8 mouse cellular contexts compared by ENCODE assay signal in genomic region chr3:142474349-142474983, GRCm38 (mm10). TPM values are rescaled to one million over a fixed set of nuclear protein-coding genes. Genes with fewer than 3 reads are reported as not detected.
DNase-seq lines count a peak whose midpoint lies in the region; ATAC-seq and TF ChIP-seq lines count a peak whose summit lies in the region.

No protein-coding gene starts in this region.

- H3K4me1 ChIP-seq in CH12.LX (ENCODE audit: control insufficient read depth in 1 of 2, insufficient read depth in 2 of 2), result peaks cover 6 to 18% of the 10 kb centered on the region in 2 experiments; a peak in 3 of 4 replicates
- H3K4me1 ChIP-seq in embryonic facial prominence, embryonic 11.5 days (ENCODE audit: control insufficient read depth, insufficient read depth, low read length), result no peaks in the 10 kb centered on the region
- H3K4me1 ChIP-seq in intestine, embryonic 14.5 days (replicated peaks; ENCODE audit: control insufficient read depth, insufficient read depth, low read length), result no peaks in the 10 kb centered on the region

- no peak for TF ChIP-seq POLR2A in CH12.LX (IDR thresholded peaks at IDR 0.05; ENCODE audit: low read depth, low read length)

- peak overlapping the region; percentile 95 for H3K4me2 ChIP-seq in CH12.LX (ENCODE audit: insufficient read depth, low read depth, poor library complexity, severe bottlenecking)
- H3K4me2 ChIP-seq in embryonic facial prominence, embryonic 11.5 days (ENCODE audit: low read depth, low read length), result no peak overlapping the region
- H3K4me2 ChIP-seq in intestine, embryonic 14.5 days (ENCODE audit: low read length), result peak overlapping the region; percentile 27; the same call in 1 of the 2 replicates

- H3K9ac ChIP-seq in CH12.LX (ENCODE audit: insufficient read depth, low read depth), result peak overlapping the region; percentile 26
- no peak overlapping the region for H3K9ac ChIP-seq in embryonic facial prominence, embryonic 11.5 days (replicated peaks; ENCODE audit: low read length)
- H3K9ac ChIP-seq in intestine, embryonic 14.5 days (ENCODE audit: low read length), result no peak overlapping the region

- intact Hi-C loops in heart, postnatal 25 days (cut with DNase I), result loop anchor here (2.0 to 10.0 kb wide), 2 partner anchors 192 to 590 kb away; no protein-coding TSS in a partner anchor
- intact Hi-C loops in left cerebral cortex, postnatal 36 days (cut with DNase I), result loop anchor here (10.0 kb wide), 1 partner anchor 610 kb away; no protein-coding TSS in a partner anchor

- WGBS in embryonic facial prominence, embryonic 11.5 days, result 20% methylated on average over 11 of the region's 11 CpGs
- 21% methylated on average over 11 of the region's 11 CpGs for WGBS in intestine, embryonic 14.5 days

- H3K27me3 ChIP-seq in CH12.LX (replicated peaks), result peaks cover 2% of the 10 kb centered on the region
- no peaks in the 10 kb centered on the region for H3K27me3 ChIP-seq in embryonic facial prominence, embryonic 11.5 days (ENCODE audit: control insufficient read depth, insufficient read depth, low read length)
- no peaks in the 10 kb centered on the region for H3K27me3 ChIP-seq in intestine, embryonic 14.5 days (replicated peaks; ENCODE audit: control insufficient read depth, insufficient read depth, low read length)

- in situ Hi-C loops in CH12.LX (cut with MboI; ENCODE audit: low pct_ligation_motif_present, low pct_unique_long_range_greater_than_20kb, low sequenced_read_pairs), result loop anchor here (5.0 to 10.0 kb wide), 2 partner anchors 182 to 590 kb away; no protein-coding TSS in a partner anchor

- no peak overlapping the region for H3K27ac ChIP-seq in CH12.LX (ENCODE audit: insufficient read depth, low read depth)
- H3K27ac ChIP-seq in embryonic facial prominence, embryonic 11.5 days (replicated peaks; ENCODE audit: low read depth, low read length), result no peak overlapping the region
- H3K27ac ChIP-seq in intestine, embryonic 14.5 days (ENCODE audit: low read depth), result no peak overlapping the region

- H3K36me3 ChIP-seq in CH12.LX (replicated peaks in 1 of 2; ENCODE audit: control insufficient read depth in 1 of 2, insufficient read depth in 1 of 2, low read length in 1 of 2), result no peaks in the 10 kb centered on the region
- H3K36me3 ChIP-seq in embryonic facial prominence, embryonic 11.5 days (replicated peaks; ENCODE audit: control insufficient read depth, insufficient read depth, low read depth, low read length), result no peaks in the 10 kb centered on the region
- H3K36me3 ChIP-seq in intestine, embryonic 14.5 days (ENCODE audit: control insufficient read depth, insufficient read depth, low read length), result no peaks in the 10 kb centered on the region

- peak; percentile 87 for TF ChIP-seq RAD21 in CH12.LX (IDR thresholded peaks at IDR 0.05; ENCODE audit: low read depth, low read length)

- H3K79me2 ChIP-seq in CH12.LX (replicated peaks; ENCODE audit: control insufficient read depth, extremely low read depth, insufficient read depth, poor library complexity, severe bottlenecking), result no peaks in the 10 kb centered on the region

- TF ChIP-seq EP300 in CH12.LX (IDR thresholded peaks at IDR 0.05; ENCODE audit: low read length), result no peak

- ATAC-seq in embryonic facial prominence, embryonic 11.5 days (replicated peaks; ENCODE audit: insufficient number of reproducible peaks, low FRiP score, low TSS enrichment, low read depth), result peak; percentile 41; the same call in 1 of the 2 replicates
- ATAC-seq in intestine, embryonic 14.5 days (replicated peaks; ENCODE audit: low FRiP score, low TSS enrichment, low read depth), result peak; percentile 69; the same call in 1 of the 2 replicates
- peak; percentile 71 for ATAC-seq in megakaryocyte progenitor cell, adult 5-6 weeks (replicated peaks; ENCODE audit: poor library complexity)

- peak; percentile 28 to 56 for DNase-seq in heart, adult 18-20 months
- DNase-seq in heart, postnatal 25 days (ENCODE audit: low spot score), result no peak
- peak; percentile 79 for DNase-seq in CH12.LX (ENCODE audit: extremely low read depth)
- peak; percentile 78 for DNase-seq in embryonic facial prominence, embryonic 11.5 days (ENCODE audit: low spot score)
- DNase-seq in intestine, embryonic 14.5 days (ENCODE audit: low spot score), result no peak
- DNase-seq in left cerebral cortex, postnatal 36 days (ENCODE audit: low spot score in 2 of 2), result no peak
- no peak for DNase-seq in yolk sac, embryonic 10.5 days (ENCODE audit: low spot score)

- no peaks in the 10 kb centered on the region for H3K9me3 ChIP-seq in CH12.LX (replicated peaks; ENCODE audit: low read length)
- no peaks in the 10 kb centered on the region for H3K9me3 ChIP-seq in embryonic facial prominence, embryonic 11.5 days (replicated peaks; ENCODE audit: control insufficient read depth, low read length)
- no peaks in the 10 kb centered on the region for H3K9me3 ChIP-seq in intestine, embryonic 14.5 days (ENCODE audit: control insufficient read depth, low read length)

- peak overlapping the region in 2 of 3 experiments; percentile 21 to 38 for H3K4me3 ChIP-seq in CH12.LX (replicated peaks in 1 of 3; ENCODE audit: low read depth in 2 of 3, low read length in 2 of 3, poor library complexity in 1 of 3)
- no peak overlapping the region for H3K4me3 ChIP-seq in embryonic facial prominence, embryonic 11.5 days (ENCODE audit: low read depth, low read length)
- no peak overlapping the region for H3K4me3 ChIP-seq in intestine, embryonic 14.5 days (ENCODE audit: low read depth, low read length)

- peak; percentile 98 to 100 for TF ChIP-seq CTCF in CH12.LX (conservative IDR thresholded peaks at IDR 0.05 in 1 of 2, IDR thresholded peaks at IDR 0.05 in 1 of 2; ENCODE audit: low read depth in 2 of 2, low read length in 2 of 2)

- dilution Hi-C loops in CH12.LX (cut with MboI; ENCODE audit: extremely low pct_ligation_motif_present, extremely low pct_unique_long_range_greater_than_20kb, low sequenced_read_pairs), result no loop called here

TF ChIP-seq in CH12.LX, 34 proteins besides CTCF, POLR2A, EP300 and RAD21:
- peak; percentile 92 for TF ChIP-seq SMC3 (IDR thresholded peaks at IDR 0.05; ENCODE audit: low read depth, low read length)
- no peak for TF ChIP-seq JUN (IDR thresholded peaks at IDR 0.05; ENCODE audit: insufficient read depth, low read depth, low read length)
- peak; percentile 66 for TF ChIP-seq IRF4 (IDR thresholded peaks at IDR 0.05; ENCODE audit: low read depth, low read length)
- no peak for TF ChIP-seq BHLHE40 (IDR thresholded peaks at IDR 0.05; ENCODE audit: low read depth, low read length)
- TF ChIP-seq ZC3H11A (IDR thresholded peaks at IDR 0.05; ENCODE audit: low read depth, low read length), result 0 out of 2 replicates have a peak, but pooled peaks have one; percentile 17
- peak; percentile 46; the same call in 1 of the 2 replicates for TF ChIP-seq SIN3A (IDR thresholded peaks at IDR 0.05; ENCODE audit: low read length)
- TF ChIP-seq ELF1 (IDR thresholded peaks at IDR 0.05; ENCODE audit: low read depth, low read length), result peak; percentile 69
- peak; percentile 43; the same call in 1 of the 2 replicates for TF ChIP-seq NELFE (IDR thresholded peaks at IDR 0.05; ENCODE audit: low read depth, low read length)
- TF ChIP-seq ZNF384 (IDR thresholded peaks at IDR 0.05; ENCODE audit: low read depth, low read length), result peak; percentile 66; the same call in 1 of the 2 replicates
- 0 out of 2 replicates have a peak, but pooled peaks have one; percentile 3 for TF ChIP-seq USF2 (conservative IDR thresholded peaks at IDR 0.05; ENCODE audit: low read depth, low read length)

RNA-seq across cellular contexts. Expression of gene Gbp5, which starts 19.3 kb away (rescaled TPM):
- 10 to 100 TPM in 1 of 2 experiments, 1 to 10 TPM in 1; 7.0 to 15.6 TPM for total RNA-seq in heart, adult 18-20 months (2021)
- 1 to 10 TPM; 7.3 to 8.7 TPM for total RNA-seq in heart, postnatal 25 days (2021)
- total RNA-seq in CH12.LX (2012; rRNA removed), result 8.3 and 16.1 TPM in 2 replicates
- 1.3 and 1.8 TPM in 2 replicates for total RNA-seq in CH12.LX (2014; rRNA removed)
- 4.7 and 4.8 TPM in 2 replicates for polyA plus RNA-seq in CH12.LX (2012; ENCODE audit: insufficient read length, low read depth)
- 0.20 TPM in 1 of 2 replicates, not detected in the other for polyA plus RNA-seq in embryonic facial prominence, embryonic 11.5 days (2014; fragmentation: Nextera tagmentation; extraction: Ambion mirVana)
- polyA plus RNA-seq in intestine, embryonic 14.5 days (2014; fragmentation: Nextera tagmentation; extraction: Ambion mirVana), result 0.09 and 0.27 TPM in 2 replicates
- 4.4 and 5.1 TPM in 2 replicates for total RNA-seq in megakaryocyte progenitor cell, adult 5-6 weeks (2015)
- total RNA-seq in megakaryocyte progenitor cell, adult 5-6 weeks (2017), result 6.8 and 10.5 TPM in 2 replicates
- total RNA-seq in left cerebral cortex, postnatal 36 days (2021), result 1 to 10 TPM; 1.8 to 2.3 TPM

RNA-seq across cellular contexts. Expression of gene Gbp7, which starts 55.7 kb away (rescaled TPM):
- total RNA-seq in heart, adult 18-20 months (2021), result 10 to 100 TPM in 1 of 2 experiments, 1 to 10 TPM in 1; 8.5 to 31.7 TPM
- total RNA-seq in heart, postnatal 25 days (2021), result 10 to 100 TPM in 1 of 2 experiments, 1 to 10 TPM in 1; 9.5 to 12.1 TPM
- 5.7 and 8.1 TPM in 2 replicates for total RNA-seq in CH12.LX (2012; rRNA removed)
- 2.7 and 2.8 TPM in 2 replicates for total RNA-seq in CH12.LX (2014; rRNA removed)
- polyA plus RNA-seq in CH12.LX (2012; ENCODE audit: insufficient read length, low read depth), result 2.5 and 2.7 TPM in 2 replicates
- polyA plus RNA-seq in embryonic facial prominence, embryonic 11.5 days (2014; fragmentation: Nextera tagmentation; extraction: Ambion mirVana), result 1.4 and 2.1 TPM in 2 replicates
- 5.7 and 7.7 TPM in 2 replicates for polyA plus RNA-seq in intestine, embryonic 14.5 days (2014; fragmentation: Nextera tagmentation; extraction: Ambion mirVana)
- 25.5 and 25.6 TPM in 2 replicates for total RNA-seq in megakaryocyte progenitor cell, adult 5-6 weeks (2015)
- 22.4 and 27.9 TPM in 2 replicates for total RNA-seq in megakaryocyte progenitor cell, adult 5-6 weeks (2017)
- total RNA-seq in left cerebral cortex, postnatal 36 days (2021), result 1 to 10 TPM; 2.5 to 2.7 TPM

Comparison
In these comparisons a context has a peak if more than half of its experiments do, and no peak if none do; other contexts are left out.
1. DNase-seq: peak in heart, adult 18-20 months (2 of 2), CH12.LX (single experiment) and embryonic facial prominence, embryonic 11.5 days (single experiment); none in heart, postnatal 25 days (single experiment), intestine, embryonic 14.5 days (single experiment), left cerebral cortex, postnatal 36 days (0 of 2) and yolk sac, embryonic 10.5 days (single experiment).
2. H3K4me3 ChIP-seq: peak in CH12.LX (2 of 3); none in embryonic facial prominence, embryonic 11.5 days (single experiment) and intestine, embryonic 14.5 days (single experiment).
3. Peak in every context shown above with its lines, with median percentiles within 50 percentile points of each other: ATAC-seq.